Mouse (Mus musculus): ENCODE results near the gene Slc30a4.

Gene Slc30a4

DNA sequence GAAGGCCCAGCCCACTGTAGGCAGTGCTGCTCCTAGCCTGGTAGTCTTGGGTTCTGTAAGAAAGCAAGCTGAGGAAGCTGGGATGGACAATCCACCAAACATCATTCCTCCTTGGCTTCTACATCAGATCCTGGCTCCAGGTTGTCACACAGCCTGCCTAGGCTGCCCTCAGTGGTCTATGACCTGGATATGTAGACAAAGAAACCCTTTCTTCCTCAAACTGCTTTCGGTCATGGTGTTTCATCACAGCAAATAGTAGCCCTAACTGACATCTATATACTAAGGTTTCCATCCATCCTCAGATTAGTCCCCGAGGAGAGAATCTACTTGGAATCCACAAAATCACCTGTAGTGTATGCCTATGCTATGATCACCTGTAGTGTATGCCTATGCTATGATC, 27.3 kb downstream of the Slc30a4 start:
- no peak for DNase-seq

GRCm38 (mm10) chr2:122672841-122673240, 29.6 kb downstream of the Slc30a4 start:
- no peak for DNase-seq

- no peak for DNase-seq
Observed at GRCm38 (mm10) chr2:122671714-122672113, 30.7 kb downstream of the Slc30a4 start.

DNA sequence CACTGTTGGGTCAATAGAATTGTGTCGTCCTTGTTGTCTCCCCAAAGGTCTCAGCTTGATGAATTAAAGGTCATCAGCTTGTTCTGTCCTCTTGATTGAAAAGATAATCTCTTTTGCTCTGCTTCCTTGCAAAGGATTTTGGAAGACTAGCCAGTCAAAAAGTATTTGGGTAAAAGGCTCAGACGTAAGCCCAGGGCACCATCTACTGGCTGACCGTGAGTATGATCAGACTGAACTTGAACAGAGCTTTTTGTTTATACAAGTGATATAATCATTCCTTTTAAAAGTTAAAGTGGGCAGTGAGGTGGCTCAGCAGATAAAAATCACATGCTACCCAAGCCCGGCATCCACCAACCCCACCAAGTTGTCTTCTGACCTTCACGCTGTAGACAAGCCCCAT, 34.6 kb downstream of the Slc30a4 start:
- peak; percentile 57 for DNase-seq

- peak; percentile 70 for DNase-seq
Observed at GRCm38 (mm10) chr2:122665973-122666875, 36.2 kb downstream of the Slc30a4 start.

DNA sequence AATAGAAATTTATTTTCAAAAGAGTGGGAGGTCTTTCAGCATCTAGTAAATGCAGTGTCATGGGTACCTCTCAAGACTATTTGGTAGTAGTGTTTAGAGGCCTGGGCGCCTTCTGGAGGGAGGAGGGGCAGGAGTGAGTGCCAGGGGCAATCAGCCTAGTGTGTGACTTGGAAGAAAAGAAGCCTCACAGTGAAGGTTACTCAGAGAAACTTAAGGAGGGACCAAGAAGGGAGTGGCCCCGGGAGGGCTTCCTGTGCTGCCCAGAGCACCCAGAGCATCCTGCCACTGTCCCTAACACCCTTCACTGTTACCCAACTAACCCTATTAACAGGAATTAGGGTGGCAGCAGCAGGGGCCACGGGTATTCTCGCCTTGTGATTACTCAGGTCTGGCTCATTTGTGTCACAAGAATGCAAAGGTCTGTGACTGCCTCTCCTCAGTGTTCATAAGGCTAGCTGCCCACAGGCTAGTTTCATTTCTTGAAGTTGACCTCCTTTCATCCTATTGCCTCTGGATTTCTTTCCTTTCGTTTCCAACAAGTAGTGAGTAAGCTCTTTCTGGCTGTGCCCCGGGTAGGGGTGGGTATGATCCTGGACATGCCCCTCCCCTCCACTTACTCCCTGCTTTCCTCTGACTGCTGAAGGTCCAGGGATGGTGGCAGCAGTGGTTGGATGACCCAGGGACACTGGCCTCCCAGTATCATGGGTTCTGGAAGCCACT, 37.0 kb downstream of the Slc30a4 start:
- no peak for DNase-seq

DNA sequence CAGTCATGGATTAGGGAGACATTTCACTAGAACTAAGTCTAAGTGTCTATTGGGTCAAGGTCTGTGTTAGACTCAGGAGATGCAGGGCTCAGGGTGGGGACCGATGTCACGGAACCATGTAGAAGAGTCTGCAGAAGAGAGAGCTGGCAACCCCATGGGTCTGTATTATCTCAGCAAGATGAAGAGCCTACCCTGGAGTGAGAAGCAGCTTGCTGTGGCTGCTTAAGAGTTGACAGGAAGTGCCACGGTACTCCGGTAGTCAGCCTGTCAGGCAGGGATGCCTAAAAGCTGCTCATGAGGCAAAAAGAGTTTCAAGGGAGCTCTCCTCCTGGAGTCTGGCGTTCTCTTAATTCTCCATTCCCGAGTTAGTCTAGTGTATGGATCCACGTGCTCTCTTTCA, 42.6 kb downstream of the Slc30a4 start:
- DNase-seq: no peak

DNA sequence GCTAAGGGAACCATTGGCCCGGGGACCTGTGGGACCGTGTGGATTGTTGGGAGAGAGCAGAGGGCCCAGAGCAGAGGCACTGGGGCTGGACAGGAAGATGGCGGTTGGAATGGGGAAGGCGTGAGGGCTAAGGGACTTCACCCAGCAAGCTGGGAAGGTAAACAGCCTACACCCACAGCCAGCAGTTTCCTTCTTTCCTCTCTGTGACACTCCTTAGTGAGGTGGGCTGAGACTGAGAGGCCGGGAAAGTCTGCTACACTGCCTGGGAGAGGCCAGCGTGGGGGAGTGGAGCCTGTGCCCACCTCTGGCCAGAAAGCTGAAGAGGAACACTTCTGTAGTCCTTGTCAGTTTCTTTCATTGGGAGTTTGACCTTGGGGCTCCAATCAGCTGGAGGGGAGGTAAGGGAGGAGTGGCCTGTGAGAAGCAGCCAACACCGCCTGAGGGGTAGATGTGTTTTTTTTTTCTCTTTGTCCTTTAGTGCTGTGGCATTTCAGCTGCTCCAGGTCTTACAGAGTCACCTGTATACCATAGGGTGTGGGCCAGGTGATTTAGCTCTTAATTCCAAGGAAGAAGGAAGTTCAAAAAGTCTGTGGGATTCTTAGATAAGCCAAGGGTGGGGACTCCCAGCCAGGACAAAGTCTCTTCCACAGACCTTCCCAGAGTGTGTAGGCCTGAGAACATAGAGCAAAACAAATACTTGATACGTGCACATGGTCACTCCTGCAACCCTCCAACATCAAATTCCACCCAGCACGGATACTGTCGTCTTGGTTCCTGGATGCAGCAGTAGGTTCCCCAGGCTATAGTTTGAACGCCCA, 44.5 kb downstream of the Slc30a4 start:
- DNase-seq: no peak

GRCm38 (mm10) chr2:122656767-122657166, 45.7 kb downstream of the Slc30a4 start:
- no peak for DNase-seq

DNA sequence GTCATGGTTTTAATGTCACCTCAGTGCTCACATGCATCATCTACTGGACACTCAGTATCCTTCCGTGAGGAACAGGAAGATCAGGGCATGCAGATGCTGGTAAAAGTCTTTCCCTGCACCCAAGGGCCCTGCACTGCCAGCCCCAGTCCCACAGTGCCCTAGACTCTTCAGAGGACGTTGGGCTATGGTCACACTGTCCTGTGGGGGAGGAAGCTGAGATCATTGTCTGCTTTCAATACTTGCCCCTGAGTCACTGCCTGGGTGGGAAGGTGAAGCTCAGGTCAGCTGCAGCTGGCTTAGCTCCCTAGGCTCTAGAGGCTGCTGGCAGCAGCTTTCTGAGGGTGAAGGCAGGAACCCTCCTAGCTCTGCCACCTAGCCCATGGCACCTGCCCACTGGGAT, 46.4 kb downstream of the Slc30a4 start:
- DNase-seq: no peak

DNA sequence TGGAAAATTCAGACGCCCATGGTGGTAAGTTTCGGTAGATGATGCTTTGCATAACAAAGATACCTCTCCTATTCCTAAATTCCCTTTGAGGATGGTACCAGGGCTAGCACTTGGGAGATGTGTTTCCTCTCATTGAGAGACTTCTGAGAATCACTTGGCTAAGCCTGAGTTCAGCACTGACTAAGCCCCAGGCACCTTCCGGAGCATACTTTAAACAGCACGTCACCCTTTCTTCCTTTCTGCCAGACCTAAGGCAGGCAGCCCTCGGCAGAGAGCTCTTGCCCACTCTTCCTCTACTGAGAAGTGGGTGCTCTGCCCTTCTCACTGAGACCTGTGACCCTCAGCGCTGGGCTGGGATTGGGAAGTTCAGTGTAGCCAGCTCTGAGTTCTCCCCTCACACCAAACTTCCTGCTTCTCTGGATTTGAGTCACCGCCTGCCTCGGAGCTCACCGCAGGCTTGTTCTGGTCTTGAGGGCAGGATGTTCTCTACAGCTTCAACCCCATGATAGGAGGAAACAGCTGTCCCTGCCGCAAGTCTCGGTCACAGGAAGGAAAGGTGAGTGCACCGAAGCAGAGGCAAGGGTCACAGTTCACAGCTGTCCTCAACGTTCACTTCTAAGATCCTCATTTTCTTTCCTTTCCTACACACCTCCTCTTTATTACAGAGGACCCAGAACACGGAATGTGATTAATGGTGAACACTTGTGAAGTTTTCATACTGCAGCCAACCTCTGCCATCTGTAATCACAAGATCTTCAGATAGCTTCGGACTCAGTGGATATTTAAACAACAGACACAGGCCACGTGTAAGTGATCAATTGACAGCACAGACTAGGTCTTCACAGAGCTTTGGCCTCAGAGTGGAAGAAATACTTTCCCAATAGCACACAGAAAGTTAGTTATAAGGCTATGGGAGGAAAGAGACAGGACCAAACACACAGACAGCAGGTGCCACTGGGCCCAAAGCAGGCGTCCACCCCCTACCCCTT, 50.1 kb downstream of the Slc30a4 start:
- no peak for DNase-seq

GRCm38 (mm10) chr2:122638673-122639072, 63.8 kb downstream of the Slc30a4 start:
- no peak for DNase-seq

DNA sequence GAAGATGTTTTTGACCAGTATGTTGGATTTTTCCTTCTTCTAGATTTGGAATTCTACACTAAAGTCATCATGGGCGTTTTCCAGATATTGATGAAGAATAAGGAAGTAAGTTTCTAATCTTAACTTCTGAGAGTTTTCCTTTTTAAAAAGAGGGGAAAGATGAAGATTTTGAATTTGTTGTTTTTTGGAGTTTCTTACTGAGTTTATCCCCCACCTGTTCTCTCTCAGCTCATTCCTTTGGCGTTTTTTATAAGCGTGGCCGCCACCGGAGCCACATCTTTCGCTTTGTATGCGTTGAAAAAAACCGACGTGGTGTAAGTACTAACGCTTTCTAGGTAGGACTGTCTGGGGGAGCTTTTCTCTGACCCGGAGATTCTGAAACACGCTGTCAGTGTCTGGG, 64.4 kb downstream of the Slc30a4 start:
- no peak for DNase-seq

DNA sequence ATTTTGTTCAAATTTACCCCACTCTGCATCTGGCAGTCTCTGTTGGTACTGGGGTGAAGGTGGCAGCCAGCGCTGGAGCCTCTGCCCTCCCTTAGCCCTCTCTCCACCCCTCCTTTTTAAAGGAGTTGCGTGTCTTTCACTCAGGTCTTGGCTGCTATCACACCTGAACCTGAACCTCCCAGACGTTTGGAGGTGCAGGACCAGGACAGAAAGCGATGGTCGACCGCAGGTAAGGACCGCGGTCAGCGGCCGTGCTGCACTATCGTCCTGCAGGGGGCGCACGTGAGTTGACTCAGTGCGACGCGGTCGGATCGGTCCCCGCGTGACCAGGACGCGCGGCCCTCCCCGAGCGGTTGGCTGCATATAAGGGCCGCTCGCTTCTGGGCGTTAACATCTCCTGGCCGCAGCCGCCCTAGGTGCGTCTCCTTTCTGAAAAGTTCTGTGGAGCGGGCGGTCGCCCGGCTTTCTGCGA, 64.9 kb downstream of the Slc30a4 start:
- DNase-seq: peak; percentile 87

DNA sequence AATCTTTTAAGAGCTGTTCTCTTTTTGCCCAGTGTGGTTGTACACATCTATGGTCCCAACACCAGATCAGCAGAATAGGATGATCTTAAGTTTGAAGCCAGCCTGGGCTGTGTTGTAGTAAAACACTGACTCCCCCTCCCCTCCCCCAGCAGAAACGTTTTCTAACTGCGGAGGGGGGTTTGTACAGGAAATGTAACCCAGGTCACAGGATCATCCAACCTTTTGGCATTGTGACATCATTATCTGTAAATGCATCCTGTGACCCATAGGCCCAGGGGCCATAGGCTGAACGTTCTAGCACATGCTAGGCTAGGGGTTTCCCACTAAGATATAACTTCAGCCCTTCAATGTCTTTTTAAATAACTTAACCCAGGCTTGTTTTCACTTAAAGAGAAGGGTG, 65.8 kb downstream of the Slc30a4 start, which contains the start of gene AA467197:
AA467197 (plus strand) TSS at position 301 of the 400 bp plus-strand sequence.
- DNase-seq: no peak

Measured in embryo, embryonic 11 days (tissue).